Mouse (Mus musculus) frontal cortex, adult 2 months (tissue): ENCODE measurements at regions not wholly inside any gene's neighbourhood (a gene's known extent, or its start where the extent isn't known, plus 50 kb on each side); places are given as distances from the start of the nearest gene placed in this dataset.
A peak's percentile ranks its signal among the peaks of the same experiment; 100 is the strongest.

Experiments
- DNase-seq, 2 experiments: peaks; one replicate each; pipeline ENCODE4 v3.0.0; 2022; ENCODE audit warnings: low spot score in 1 of 2; ENCODE audit errors: extremely low spot score in 1 of 2

GRCm38 (mm10) chr6:126365495-126365894 is 169.7 kb downstream of the Kcna5 start:
- no peak for DNase-seq

GRCm38 (mm10) chr6:126362331-126362730 is 172.9 kb downstream of the Kcna5 start:
- DNase-seq, result no peak

- no peak for DNase-seq
Measured at GRCm38 (mm10) chr6:126353346-126353745, 181.9 kb downstream of the Kcna5 start.

- DNase-seq, result no peak
Measured at GRCm38 (mm10) chr6:126350476-126350875, 183.8 kb upstream of the Ntf3 start.

- no peak for DNase-seq
Measured at GRCm38 (mm10) chr6:126349905-126350304, 183.2 kb upstream of the Ntf3 start.

GRCm38 (mm10) chr6:126345221-126345620 is 178.5 kb upstream of the Ntf3 start:
- DNase-seq, result no peak

GRCm38 (mm10) chr6:126340098-126340610 is 173.4 kb upstream of the Ntf3 start:
- DNase-seq, result peak; percentile 9 to 20

- DNase-seq, result no peak
Measured at GRCm38 (mm10) chr6:126337711-126338110, 171.0 kb upstream of the Ntf3 start.

GRCm38 (mm10) chr6:126334258-126334657 is 167.5 kb upstream of the Ntf3 start:
- peak; percentile 58 to 72 for DNase-seq

- DNase-seq, result no peak
Measured at GRCm38 (mm10) chr6:126327187-126327586, 160.5 kb upstream of the Ntf3 start.

GRCm38 (mm10) chr6:126318523-126318922 is 151.8 kb upstream of the Ntf3 start:
- no peak for DNase-seq

GRCm38 (mm10) chr6:126310786-126311480 is 144.2 kb upstream of the Ntf3 start:
- DNase-seq, result no peak

GRCm38 (mm10) chr6:126303086-126303485 is 136.4 kb upstream of the Ntf3 start:
- DNase-seq, result no peak

GRCm38 (mm10) chr6:126291581-126291980 is 124.9 kb upstream of the Ntf3 start:
- DNase-seq, result no peak

- DNase-seq, result no peak
Measured at GRCm38 (mm10) chr6:126287166-126287565, 120.5 kb upstream of the Ntf3 start.

GRCm38 (mm10) chr6:126286201-126286600 is 119.5 kb upstream of the Ntf3 start:
- no peak for DNase-seq

- no peak for DNase-seq
Measured at GRCm38 (mm10) chr6:126284409-126284808, 117.7 kb upstream of the Ntf3 start.

GRCm38 (mm10) chr6:126280352-126280751 is 113.6 kb upstream of the Ntf3 start:
- DNase-seq, result no peak

GRCm38 (mm10) chr6:126245986-126246385 is 79.3 kb upstream of the Ntf3 start:
- DNase-seq, result no peak

- no peak for DNase-seq
Measured at GRCm38 (mm10) chr6:126245431-126245830, 78.7 kb upstream of the Ntf3 start.

- DNase-seq, result no peak
Measured at GRCm38 (mm10) chr6:126242299-126242698, 75.6 kb upstream of the Ntf3 start.

- no peak for DNase-seq
Measured at GRCm38 (mm10) chr6:126240256-126240655, 73.5 kb upstream of the Ntf3 start.
